7 mouse cellular contexts compared by ENCODE assay signal in genomic region chr15:78436380-78437192, GRCm38 (mm10). TPM values are rescaled to one million over a fixed set of nuclear protein-coding genes. Genes with fewer than 3 reads are reported as not detected.
DNase-seq lines count a peak whose midpoint lies in the region; TF ChIP-seq lines count a peak whose summit lies in the region.

No protein-coding gene starts in this region.

- no peak for TF ChIP-seq CTCF in small intestine, adult 2 months (IDR thresholded peaks at IDR 0.05; ENCODE audit: extremely low read depth, insufficient read length, insufficient replicate concordance, low read depth, low read length)

- no peaks in the 10 kb centered on the region for H3K9me3 ChIP-seq in midbrain, embryonic 10.5 days (replicated peaks)

- DNase-seq in adrenal gland, postnatal 10 days = peak; percentile 95
- peak; percentile 51 for DNase-seq in embryo, embryonic 11.5 days (ENCODE audit: low read depth, low spot score)
- DNase-seq in gastrocnemius, postnatal 4 days (ENCODE audit: low spot score in 2 of 2) = peak; percentile 88 to 92
- DNase-seq in kidney, adult 11 months = peak; percentile 74
- DNase-seq in left cerebral cortex, postnatal 14 days (ENCODE audit: low spot score in 2 of 2) = peak; percentile 85 to 95
- DNase-seq in midbrain, embryonic 10.5 days (ENCODE audit: low spot score) = peak; percentile 74

- TF ChIP-seq POLR2A in small intestine, adult 2 months (IDR thresholded peaks at IDR 0.05; ENCODE audit: low read depth, low read length) = no peak

- H3K4me3 ChIP-seq in midbrain, embryonic 10.5 days = peak overlapping the region; percentile 50
- H3K4me3 ChIP-seq in small intestine, adult 2 months (ENCODE audit: low read depth, low read length) = peak overlapping the region; percentile 0; the same call in 1 of the 2 replicates

- 8% methylated on average over 32 of the region's 32 CpGs for WGBS in midbrain, embryonic 10.5 days
- WGBS in small intestine, adult 2 months = 18% methylated on average over 30 of the region's 32 CpGs

- peak overlapping the region; percentile 85 for H3K27ac ChIP-seq in midbrain, embryonic 10.5 days (replicated peaks)
- no peak overlapping the region for H3K27ac ChIP-seq in small intestine, adult 2 months (ENCODE audit: insufficient read depth, low read depth, low read length)

- peaks cover 84% of the 10 kb centered on the region for H3K4me1 ChIP-seq in midbrain, embryonic 10.5 days
- H3K4me1 ChIP-seq in small intestine, adult 2 months (ENCODE audit: control insufficient read depth, insufficient read depth, insufficient read length, low read length) = peaks cover 14% of the 10 kb centered on the region

- H3K27me3 ChIP-seq in midbrain, embryonic 10.5 days (ENCODE audit: low read depth, poor library complexity, severe bottlenecking) = peaks cover 36% of the 10 kb centered on the region
- peaks cover 4% of the 10 kb centered on the region; the same call in 1 of the 2 replicates for H3K27me3 ChIP-seq in small intestine, adult 2 months (ENCODE audit: control insufficient read depth, insufficient read depth, low read length)

- H3K36me3 ChIP-seq in midbrain, embryonic 10.5 days = peaks cover 53% of the 10 kb centered on the region
- H3K36me3 ChIP-seq in small intestine, adult 2 months (ENCODE audit: control insufficient read depth, insufficient read depth, low read length) = no peaks in the 10 kb centered on the region

- intact Hi-C loops in left cerebral cortex, postnatal 14 days (cut with DNase I) = no loop called here

RNA-seq across cellular contexts. Expression of gene Kctd17, which starts 8.2 kb away (rescaled TPM):
- 10 to 100 TPM; 85.2 to 94.8 TPM for total RNA-seq in adrenal gland, postnatal 10 days (2021)
- total RNA-seq in gastrocnemius, postnatal 4 days (2021) = 10 to 100 TPM; 83.5 to 85.4 TPM
- 100 to 1,000 TPM; 288 to 291 TPM for total RNA-seq in left cerebral cortex, postnatal 14 days (2021)
- 64.0 and 68.3 TPM in 2 replicates for polyA plus RNA-seq in midbrain, embryonic 10.5 days (2016; fragmentation: Nextera tagmentation; extraction: Ambion mirVana)
- polyA plus RNA-seq in small intestine, adult 2 months (2012; rRNA removed) = 46.8 and 52.9 TPM in 2 replicates

RNA-seq across cellular contexts. Expression of gene Mpst, which starts 30.4 kb away (rescaled TPM):
- 10 to 100 TPM; 49.1 to 52.0 TPM for total RNA-seq in adrenal gland, postnatal 10 days (2021)
- total RNA-seq in gastrocnemius, postnatal 4 days (2021) = 10 to 100 TPM; 27.6 to 34.5 TPM
- total RNA-seq in left cerebral cortex, postnatal 14 days (2021) = 10 to 100 TPM; 39.0 to 47.2 TPM
- 0.61 and 1.6 TPM in 2 replicates for polyA plus RNA-seq in midbrain, embryonic 10.5 days (2016; fragmentation: Nextera tagmentation; extraction: Ambion mirVana)
- polyA plus RNA-seq in small intestine, adult 2 months (2012; rRNA removed) = 115 and 177 TPM in 2 replicates

RNA-seq across cellular contexts. Expression of gene Tst, which starts 30.9 kb away (rescaled TPM):
- total RNA-seq in adrenal gland, postnatal 10 days (2021) = 100 to 1,000 TPM; 179 to 204 TPM
- 10 to 100 TPM; 17.5 to 20.5 TPM for total RNA-seq in gastrocnemius, postnatal 4 days (2021)
- 10 to 100 TPM; 30.8 to 39.2 TPM for total RNA-seq in left cerebral cortex, postnatal 14 days (2021)
- 8.1 and 9.8 TPM in 2 replicates for polyA plus RNA-seq in midbrain, embryonic 10.5 days (2016; fragmentation: Nextera tagmentation; extraction: Ambion mirVana)
- polyA plus RNA-seq in small intestine, adult 2 months (2012; rRNA removed) = 17.7 and 30.3 TPM in 2 replicates

RNA-seq across cellular contexts. Expression of gene Tmprss6, which starts 31.8 kb away (rescaled TPM):
- total RNA-seq in adrenal gland, postnatal 10 days (2021) = 10 to 100 TPM; 24.7 to 59.5 TPM
- total RNA-seq in gastrocnemius, postnatal 4 days (2021) = under 1 TPM in 1 of 2 experiments, not detected in 1; 0.62 TPM
- total RNA-seq in left cerebral cortex, postnatal 14 days (2021) = not detected
- polyA plus RNA-seq in midbrain, embryonic 10.5 days (2016; fragmentation: Nextera tagmentation; extraction: Ambion mirVana) = 0.21 and 0.52 TPM in 2 replicates
- polyA plus RNA-seq in small intestine, adult 2 months (2012; rRNA removed) = 0.11 and 0.14 TPM in 2 replicates

RNA-seq across cellular contexts. Expression of gene Tex33, which starts 40.9 kb away (rescaled TPM):
- total RNA-seq in adrenal gland, postnatal 10 days (2021) = not detected
- not detected for total RNA-seq in gastrocnemius, postnatal 4 days (2021)
- not detected for total RNA-seq in left cerebral cortex, postnatal 14 days (2021)
- polyA plus RNA-seq in midbrain, embryonic 10.5 days (2016; fragmentation: Nextera tagmentation; extraction: Ambion mirVana) = not detected in 2 replicates
- polyA plus RNA-seq in small intestine, adult 2 months (2012; rRNA removed) = not detected in 2 replicates

Comparison
In these comparisons a context has a peak if more than half of its experiments do, and no peak if none do; other contexts are left out.
1. RNA of gene Tst, which starts 30.9 kb away (total RNA-seq): 179 to 204 TPM in adrenal gland, postnatal 10 days; 30.8 to 39.2 TPM in left cerebral cortex, postnatal 14 days and 17.5 to 20.5 TPM in gastrocnemius, postnatal 4 days; every median in the first group is over 4 times any median in the second.
2. Peak in every context shown above with its lines, with median percentiles within 50 percentile points of each other: DNase-seq.